Mouse (Mus musculus) retina, embryonic 14.5 days (tissue): Measurements from ENCODE around the gene Tas1r3.

Experiments used
- DNase-seq: peaks from one replicate; pipeline ENCODE4 v3.0.0-alpha.2; 2015; ENCODE audit warnings: low spot score

The Tas1r3 gene

DNA sequence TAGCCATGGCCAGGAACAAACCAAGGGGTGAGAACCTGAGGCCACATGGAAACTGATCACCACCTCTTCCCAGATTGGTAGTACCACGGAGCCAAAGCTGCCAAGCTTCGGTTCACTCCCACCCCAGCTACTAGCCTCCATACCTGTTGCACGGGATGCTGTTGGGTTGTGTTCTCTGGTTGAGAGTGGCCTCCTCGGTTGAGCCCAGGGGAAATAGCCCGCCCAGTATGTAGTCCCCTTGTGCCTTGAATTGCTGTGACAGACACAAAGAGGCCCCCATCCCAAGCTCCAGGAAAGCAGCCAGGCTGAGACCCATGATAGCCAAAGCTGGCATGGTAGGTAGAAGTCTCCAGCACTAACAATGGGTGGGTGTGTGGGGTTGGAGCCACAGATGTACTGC lies at the start of gene Tas1r3:
TSS of gene Tas1r3 (minus strand) at position 362 of the 400 bp plus-strand sequence.
- DNase-seq, result no peak

DNA sequence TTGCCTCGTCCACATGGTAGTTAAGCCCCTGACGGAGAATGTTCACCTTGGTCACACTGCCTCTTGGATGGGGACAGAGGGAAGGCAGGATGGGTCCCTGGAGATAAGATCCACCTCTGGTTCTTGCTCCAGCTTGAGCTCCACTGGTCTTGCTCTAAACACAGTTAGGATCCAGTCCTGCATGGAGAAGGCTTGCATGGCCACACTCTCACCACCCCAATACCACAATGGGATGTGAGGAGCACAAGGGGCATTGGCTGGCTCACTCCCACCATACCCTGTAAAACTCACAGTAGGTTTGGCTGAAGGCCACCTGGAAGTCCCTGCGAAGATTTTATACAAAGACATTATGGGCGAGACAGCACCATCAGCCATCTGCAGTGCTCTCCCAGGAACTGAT lies 45.6 kb upstream of the Tas1r3 start:
- DNase-seq, result no peak

GRCm38 (mm10) chr4:155908281-155908680 lies 45.1 kb upstream of the Tas1r3 start:
- peak; percentile 32 for DNase-seq

DNA sequence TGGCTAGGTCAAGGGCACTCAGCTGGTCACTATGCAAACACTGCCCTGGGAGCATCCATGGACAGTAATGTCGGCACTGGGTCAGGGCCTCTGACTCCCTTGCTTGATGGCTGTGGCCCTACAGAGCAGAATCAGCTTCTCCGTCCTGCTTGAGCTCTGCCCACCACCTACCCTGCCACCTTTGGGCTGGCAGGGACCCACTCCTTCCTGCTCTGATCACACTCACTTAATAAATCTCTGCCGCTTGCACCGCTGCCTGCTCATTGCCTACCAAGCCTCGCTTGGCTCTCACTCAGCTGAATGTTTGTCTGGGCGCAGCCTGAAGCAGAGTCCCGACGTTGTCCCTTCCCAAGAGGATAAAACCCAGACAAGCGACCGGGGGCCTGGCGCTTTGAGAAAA lies 43.8 kb upstream of the Tas1r3 start:
- DNase-seq, result no peak

- no peak for DNase-seq
These were observed 43.0 kb upstream of the Tas1r3 start for GRCm38 (mm10) chr4:155906125-155906524.

DNA sequence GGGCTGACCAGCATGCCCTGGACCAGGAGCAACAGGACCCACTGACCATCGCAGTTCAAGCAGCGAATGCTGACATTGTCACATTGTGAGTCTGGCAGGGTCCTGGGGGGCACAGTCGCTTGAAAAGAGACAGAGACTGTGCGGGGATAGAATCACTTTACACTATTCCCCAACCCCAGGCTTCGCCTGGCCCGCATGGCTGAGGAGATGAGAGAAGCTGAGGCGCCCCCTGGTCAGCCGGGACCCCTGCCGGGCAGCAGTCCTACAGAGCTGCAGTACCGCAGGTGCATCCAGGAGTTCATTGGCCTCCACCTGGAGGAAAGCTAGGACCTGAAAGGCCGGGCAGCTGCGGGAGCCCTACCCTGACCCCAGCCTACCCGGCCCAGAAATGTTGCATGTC lies 42.5 kb upstream of the Tas1r3 start:
- DNase-seq, result no peak

DNA sequence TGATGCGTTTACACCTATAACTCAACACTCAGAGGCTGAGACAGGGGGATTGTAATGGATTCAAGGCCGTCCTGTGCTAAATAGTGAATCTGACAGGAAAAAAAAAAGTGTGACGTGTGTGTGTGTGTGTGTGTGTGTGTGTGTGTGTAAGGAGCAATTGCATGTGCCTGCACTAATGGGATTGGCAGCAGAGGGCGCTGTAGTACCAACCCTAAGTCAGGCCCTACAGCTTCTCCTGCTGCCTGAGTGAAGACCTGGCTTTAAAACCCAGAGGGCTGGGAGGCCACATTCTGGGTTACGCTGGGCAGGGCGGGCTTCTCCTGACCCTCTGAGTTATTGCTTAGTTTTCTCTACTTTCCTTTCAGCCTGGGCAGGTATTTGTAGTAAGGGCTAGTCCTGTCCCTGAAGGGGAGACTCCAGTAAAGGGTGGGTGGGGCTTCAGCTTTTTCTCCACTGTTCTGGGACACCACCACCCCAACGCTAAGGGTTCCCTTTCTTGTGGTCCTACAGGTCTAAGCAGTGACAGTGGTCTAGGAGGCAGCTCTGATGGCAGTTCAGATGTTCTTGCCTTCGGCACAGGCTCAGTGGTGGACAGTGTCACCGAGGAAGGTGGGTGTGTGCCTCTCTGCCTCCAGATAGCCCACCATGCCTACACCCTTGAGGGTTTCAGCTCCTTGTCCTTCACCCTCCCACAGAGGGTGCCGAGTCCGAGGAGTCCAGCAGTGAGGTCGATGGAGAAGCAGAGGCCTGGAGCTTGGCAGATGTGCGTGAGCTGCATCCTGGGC lies 41.3 kb upstream of the Tas1r3 start:
- DNase-seq, result peak; percentile 28

DNA sequence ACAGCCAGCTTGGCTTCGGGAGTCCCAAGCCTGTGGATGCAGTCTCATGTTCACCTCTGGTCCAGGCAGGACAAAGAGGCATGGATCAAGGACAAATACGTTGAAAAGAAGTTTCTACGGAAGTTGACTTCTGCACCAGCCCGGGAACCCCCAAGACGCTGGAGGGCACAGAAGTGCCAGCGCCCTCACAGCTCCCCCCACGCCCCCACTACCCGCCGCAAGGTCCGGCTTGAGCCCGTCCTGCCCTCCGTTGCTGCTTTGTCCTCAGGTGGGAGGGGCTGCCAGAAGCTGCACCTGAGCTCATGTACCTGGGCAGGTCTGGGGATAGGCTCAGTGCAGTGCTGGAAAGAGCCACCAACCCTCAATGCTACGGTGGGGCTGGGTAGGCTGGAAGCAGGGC lies 40.1 kb upstream of the Tas1r3 start:
- no peak for DNase-seq

GRCm38 (mm10) chr4:155901205-155901604 lies 38.0 kb upstream of the Tas1r3 start:
- DNase-seq, result no peak

GRCm38 (mm10) chr4:155899355-155899754 lies 36.2 kb upstream of the Tas1r3 start:
- no peak for DNase-seq

GRCm38 (mm10) chr4:155898318-155898717 lies 35.2 kb upstream of the Tas1r3 start:
- no peak for DNase-seq

- DNase-seq, result no peak
These were observed 33.3 kb upstream of the Tas1r3 start for GRCm38 (mm10) chr4:155896461-155896860.

DNA sequence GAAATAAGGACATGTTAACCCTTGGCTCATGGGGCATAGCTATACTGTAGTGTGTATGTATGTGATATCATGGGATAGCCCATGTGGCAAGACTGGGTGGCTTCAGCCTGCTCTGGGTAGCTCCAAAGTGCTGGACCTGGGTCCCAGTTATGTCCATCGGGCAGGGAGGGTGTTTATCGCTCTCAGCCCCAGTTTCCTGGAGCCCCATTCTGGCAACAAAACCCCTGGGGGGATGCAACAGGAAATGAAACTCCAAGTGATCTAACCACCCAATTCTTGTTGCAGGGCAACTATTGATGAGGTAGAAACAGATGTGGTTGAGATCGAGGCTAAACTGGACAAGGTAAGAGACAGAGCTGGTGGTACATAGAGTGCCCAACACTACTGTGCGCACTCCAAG lies 32.7 kb upstream of the Tas1r3 start:
- DNase-seq, result no peak

- peak; percentile 68 for DNase-seq
These were observed 32.1 kb upstream of the Tas1r3 start for GRCm38 (mm10) chr4:155895216-155895615.

- no peak for DNase-seq
These were observed 31.2 kb upstream of the Tas1r3 start for GRCm38 (mm10) chr4:155894311-155894881.

GRCm38 (mm10) chr4:155893212-155893690 lies 30.1 kb upstream of the Tas1r3 start:
- DNase-seq, result no peak

DNA sequence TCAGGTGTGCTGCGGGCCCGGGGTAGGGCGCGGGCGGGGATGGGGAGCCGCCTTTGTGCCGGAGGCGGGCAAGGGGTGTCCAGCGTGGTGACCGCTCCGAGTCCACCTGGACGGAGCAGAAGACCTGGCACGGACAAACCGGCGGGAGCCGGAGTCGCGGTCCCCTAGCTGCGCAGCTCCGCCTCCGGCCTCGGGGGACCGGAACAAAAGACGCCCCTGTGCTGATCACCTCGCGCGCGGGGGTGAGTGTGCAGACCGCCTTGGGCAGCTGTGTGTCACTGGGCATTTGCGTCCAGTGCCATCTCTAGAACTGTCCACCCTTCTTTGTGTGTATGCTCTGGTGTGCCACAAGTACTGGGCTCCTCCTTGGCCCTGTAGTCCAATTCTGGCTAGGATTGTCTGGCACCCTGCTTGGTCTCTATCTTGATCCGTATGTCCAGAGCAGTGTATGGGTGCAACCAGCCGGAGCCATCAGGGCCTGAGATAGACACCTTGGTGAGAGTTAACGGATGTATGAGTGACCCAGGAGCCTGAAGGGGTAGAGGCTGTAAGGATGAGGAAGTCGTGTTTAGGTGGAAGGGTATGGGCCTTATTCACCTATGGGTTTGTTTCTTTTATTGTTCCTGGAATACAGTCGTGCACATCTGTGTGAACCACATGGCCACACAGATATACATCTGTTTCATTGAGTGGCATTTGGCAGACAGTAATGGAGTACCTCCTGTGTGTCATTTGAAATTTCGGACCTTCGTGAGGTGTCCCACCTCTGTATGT lies 29.5 kb upstream of the Tas1r3 start:
- DNase-seq, result peak; percentile 55

- peak; percentile 86 for DNase-seq
These were observed 28.9 kb upstream of the Tas1r3 start for GRCm38 (mm10) chr4:155892017-155892416.

- peak; percentile 99 for DNase-seq
These were observed 28.4 kb upstream of the Tas1r3 start, which contains the start of the genes Pusl1 and Acap3 for GRCm38 (mm10) chr4:155891551-155892001. Gene Pusl1 (minus strand): TSS chr4:155891781. Gene Acap3 (plus strand): TSS chr4:155891822.

- DNase-seq, result peak; percentile 10
These were observed 27.9 kb upstream of the Tas1r3 start for GRCm38 (mm10) chr4:155891011-155891471.

DNA sequence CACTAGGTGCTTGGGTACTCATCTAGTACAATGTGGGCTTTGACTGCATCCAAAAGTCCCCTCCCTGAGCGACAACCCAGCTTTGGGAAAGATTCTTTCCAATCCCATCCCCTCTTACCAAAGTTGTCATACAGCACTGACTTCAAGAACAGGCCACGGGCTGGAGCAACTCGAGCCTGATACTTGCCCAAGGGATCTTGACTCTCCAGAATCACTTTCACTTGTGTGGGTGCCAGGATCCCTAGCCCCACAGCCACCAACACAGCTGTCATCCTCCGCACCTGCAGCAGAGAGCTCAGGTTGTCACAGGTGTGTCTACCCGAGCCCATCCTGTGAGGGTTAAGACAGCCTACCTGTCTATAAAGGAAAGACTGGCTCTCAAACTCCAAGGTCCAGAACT lies 26.2 kb upstream of the Tas1r3 start:
- DNase-seq, result no peak

- no peak for DNase-seq
These were observed 25.0 kb upstream of the Tas1r3 start for GRCm38 (mm10) chr4:155888181-155888580.
